Mouse (Mus musculus) bone marrow, adult 2 months (tissue): ENCODE measurements around the gene Tktl2.

Source experiments
- CTCF ChIP-seq: fragments of 200-500 bp; IDR thresholded peaks from 2 replicates; pipeline ENCODE4 v1.5.1; 2011; ENCODE audit warnings: low read length, control low read depth; ENCODE audit not compliant: control insufficient read depth, insufficient read depth
- POLR2A ChIP-seq: fragments of 200-500 bp; IDR thresholded peaks from 2 replicates; pipeline ENCODE4 v1.6.1; 2011; ENCODE audit warnings: low read depth, mild to moderate bottlenecking, control low read depth, low read length, borderline replicate concordance; ENCODE audit not compliant: control insufficient read depth

GRCm38 (mm10) chr8:66494496-66494895, 17.1 kb upstream of the Tktl2 start:
- TF ChIP-seq POLR2A (no peak), CTCF (no peak)
